Mouse (Mus musculus): ENCODE measurements at regions not wholly inside any gene's neighbourhood (a gene's known extent, or its start where the extent isn't known, plus 50 kb on each side); places are given as distances from the start of the nearest gene placed in this dataset.

- no peak for ATAC-seq (ENCODE audit: low read depth)
- no peak for DNase-seq (ENCODE audit: low spot score)
Measured at GRCm38 (mm10) chr10:98374684-98375083, 539.5 kb upstream of the Atp2b1 start.

DNA sequence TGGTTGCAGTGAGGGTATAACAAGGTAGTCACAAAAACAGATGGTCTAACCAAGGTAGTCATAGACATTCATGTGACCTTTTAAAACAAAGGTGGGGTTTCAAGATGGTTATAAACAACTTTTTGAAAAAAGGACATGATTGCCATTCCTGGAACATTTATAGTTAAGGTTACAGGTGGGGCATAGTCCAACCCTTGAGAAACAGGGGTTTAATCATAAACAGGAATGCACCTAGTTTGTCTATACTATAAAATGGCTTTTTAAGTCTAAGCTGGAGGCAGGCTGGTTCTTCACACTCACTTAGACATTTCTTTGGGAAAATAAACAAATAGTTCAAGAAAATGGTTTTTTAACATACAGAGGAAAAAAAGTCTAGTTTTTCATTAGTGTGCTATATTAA is 525.7 kb upstream of the Atp2b1 start:
- no peak overlapping the region for H3K9ac ChIP-seq (ENCODE audit: low read depth, low read length)
- H3K27ac ChIP-seq (replicated peaks; ENCODE audit: low read depth, low read length): no peak overlapping the region
- H3K4me3 ChIP-seq (ENCODE audit: low read depth, low read length): no peak overlapping the region
- H3K4me2 ChIP-seq (ENCODE audit: low read depth, low read length): no peak overlapping the region
- no peaks in the 10 kb centered on the region for H3K27me3 ChIP-seq (replicated peaks; ENCODE audit: control insufficient read depth, insufficient read depth, low read length)
- no peaks in the 10 kb centered on the region for H3K9me3 ChIP-seq (ENCODE audit: control insufficient read depth, low read length)
- H3K36me3 ChIP-seq (ENCODE audit: control insufficient read depth, insufficient read depth, low read length): no peaks in the 10 kb centered on the region
- ATAC-seq (ENCODE audit: low read depth) (no peak), DNase-seq (ENCODE audit: low spot score) (no peak)
- no peaks in the 10 kb centered on the region for H3K4me1 ChIP-seq (ENCODE audit: control insufficient read depth, insufficient read depth, low read length)

More at GRCm38 (mm10) chr10:98374684-98375083, 539.5 kb upstream of the Atp2b1 start:
- Histone ChIP-seq H3K9me3 (ENCODE audit: control insufficient read depth, low read length) (no peaks in the 10 kb centered on the region), H3K9ac (ENCODE audit: low read depth, low read length) (no peak overlapping the region), H3K4me2 (ENCODE audit: low read depth, low read length) (no peak overlapping the region), H3K27ac (replicated peaks; ENCODE audit: low read depth, low read length) (no peak overlapping the region), H3K4me1 (ENCODE audit: control insufficient read depth, insufficient read depth, low read length) (no peaks in the 10 kb centered on the region), H3K4me3 (ENCODE audit: low read depth, low read length) (no peak overlapping the region), H3K27me3 (replicated peaks; ENCODE audit: control insufficient read depth, insufficient read depth, low read length) (no peaks in the 10 kb centered on the region), H3K36me3 (ENCODE audit: control insufficient read depth, insufficient read depth, low read length) (no peaks in the 10 kb centered on the region)

GRCm38 (mm10) chr10:98399864-98400263 is 514.3 kb upstream of the Atp2b1 start:
- peak; percentile 35 for DNase-seq (ENCODE audit: low spot score)
- Histone ChIP-seq H3K27ac (replicated peaks; ENCODE audit: low read depth, low read length) (no peak overlapping the region), H3K4me3 (ENCODE audit: low read depth, low read length) (no peak overlapping the region), H3K9ac (ENCODE audit: low read depth, low read length) (no peak overlapping the region), H3K9me3 (ENCODE audit: control insufficient read depth, low read length) (no peaks in the 10 kb centered on the region), H3K36me3 (ENCODE audit: control insufficient read depth, insufficient read depth, low read length) (no peaks in the 10 kb centered on the region), H3K27me3 (replicated peaks; ENCODE audit: control insufficient read depth, insufficient read depth, low read length) (no peaks in the 10 kb centered on the region), H3K4me2 (ENCODE audit: low read depth, low read length) (no peak overlapping the region), H3K4me1 (ENCODE audit: control insufficient read depth, insufficient read depth, low read length) (no peaks in the 10 kb centered on the region)
- 39% methylated on average over 1 of the region's 1 CpGs for WGBS
- no peak for ATAC-seq (ENCODE audit: low read depth)

- Histone ChIP-seq H3K36me3 (ENCODE audit: control insufficient read depth, insufficient read depth, low read length) (no peaks in the 10 kb centered on the region), H3K27ac (replicated peaks; ENCODE audit: low read depth, low read length) (no peak overlapping the region), H3K9me3 (ENCODE audit: control insufficient read depth, low read length) (no peaks in the 10 kb centered on the region), H3K9ac (ENCODE audit: low read depth, low read length) (no peak overlapping the region), H3K4me2 (ENCODE audit: low read depth, low read length) (no peak overlapping the region), H3K27me3 (replicated peaks; ENCODE audit: control insufficient read depth, insufficient read depth, low read length) (no peaks in the 10 kb centered on the region), H3K4me1 (ENCODE audit: control insufficient read depth, insufficient read depth, low read length) (no peaks in the 10 kb centered on the region), H3K4me3 (ENCODE audit: low read depth, low read length) (no peak overlapping the region)
- 61% methylated on average over 16 of the region's 17 CpGs for WGBS
- ATAC-seq (ENCODE audit: low read depth) (peak; percentile 71), DNase-seq (ENCODE audit: low spot score) (peak; percentile 55)
Measured at GRCm38 (mm10) chr10:98417807-98418743, 496.1 kb upstream of the Atp2b1 start.

DNA sequence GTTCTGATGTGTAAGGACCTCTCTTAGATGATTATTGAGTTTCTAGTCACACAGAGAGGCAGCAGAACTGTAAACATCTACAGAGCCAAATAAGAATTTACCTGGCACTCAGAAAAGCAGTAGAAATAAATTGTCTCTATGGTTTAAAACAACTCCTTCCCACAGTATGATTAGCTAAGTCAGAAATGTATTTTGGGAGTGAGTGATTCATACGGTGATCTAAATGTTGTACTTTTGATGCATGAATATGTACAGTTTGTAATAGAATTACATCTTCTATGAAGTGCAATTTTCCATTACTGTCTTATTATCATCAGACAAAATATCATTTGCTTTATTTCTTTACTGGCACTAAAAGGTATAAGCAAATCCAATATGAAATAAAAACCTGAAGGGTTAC is 489.8 kb upstream of the Atp2b1 start:
- H3K27me3 ChIP-seq (replicated peaks; ENCODE audit: control insufficient read depth, insufficient read depth, low read length): no peaks in the 10 kb centered on the region
- no peaks in the 10 kb centered on the region for H3K36me3 ChIP-seq (ENCODE audit: control insufficient read depth, insufficient read depth, low read length)
- no peak overlapping the region for H3K9ac ChIP-seq (ENCODE audit: low read depth, low read length)
- no peak for ATAC-seq (ENCODE audit: low read depth)
- H3K27ac ChIP-seq (replicated peaks; ENCODE audit: low read depth, low read length): no peak overlapping the region
- H3K4me1 ChIP-seq (ENCODE audit: control insufficient read depth, insufficient read depth, low read length): no peaks in the 10 kb centered on the region
- H3K4me2 ChIP-seq (ENCODE audit: low read depth, low read length): no peak overlapping the region
- no peak overlapping the region for H3K4me3 ChIP-seq (ENCODE audit: low read depth, low read length)
- no peaks in the 10 kb centered on the region for H3K9me3 ChIP-seq (ENCODE audit: control insufficient read depth, low read length)
- no peak for DNase-seq (ENCODE audit: low spot score)
- WGBS: 93% methylated on average over 1 of the region's 1 CpGs

DNA sequence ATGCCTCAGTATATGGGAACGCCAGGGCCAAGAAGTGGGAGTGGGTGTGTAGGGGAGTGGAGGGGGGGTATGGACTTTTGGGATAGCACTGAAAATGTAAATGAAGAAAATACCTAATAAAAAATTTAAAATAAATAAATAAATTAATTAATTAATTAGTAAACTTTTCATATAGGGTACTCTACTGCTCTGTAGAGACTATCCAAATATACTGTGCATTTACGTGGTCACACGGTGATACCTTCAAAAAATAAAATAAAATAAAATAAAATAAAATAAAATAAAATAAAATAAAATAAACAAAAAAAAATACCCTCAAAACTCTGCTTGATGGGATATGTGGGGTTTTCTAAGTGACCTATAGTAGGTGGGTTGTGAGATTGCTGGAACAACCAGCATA is 479.2 kb upstream of the Atp2b1 start:
- no peak for DNase-seq (ENCODE audit: low spot score)
- Histone ChIP-seq H3K9ac (ENCODE audit: low read depth, low read length) (no peak overlapping the region), H3K4me3 (ENCODE audit: low read depth, low read length) (no peak overlapping the region), H3K9me3 (ENCODE audit: control insufficient read depth, low read length) (no peaks in the 10 kb centered on the region), H3K4me1 (ENCODE audit: control insufficient read depth, insufficient read depth, low read length) (no peaks in the 10 kb centered on the region), H3K4me2 (ENCODE audit: low read depth, low read length) (no peak overlapping the region), H3K27ac (replicated peaks; ENCODE audit: low read depth, low read length) (no peak overlapping the region), H3K27me3 (replicated peaks; ENCODE audit: control insufficient read depth, insufficient read depth, low read length) (no peaks in the 10 kb centered on the region), H3K36me3 (ENCODE audit: control insufficient read depth, insufficient read depth, low read length) (no peaks in the 10 kb centered on the region)
- 95% methylated on average over 3 of the region's 3 CpGs for WGBS
- ATAC-seq (ENCODE audit: low read depth): no peak

DNA sequence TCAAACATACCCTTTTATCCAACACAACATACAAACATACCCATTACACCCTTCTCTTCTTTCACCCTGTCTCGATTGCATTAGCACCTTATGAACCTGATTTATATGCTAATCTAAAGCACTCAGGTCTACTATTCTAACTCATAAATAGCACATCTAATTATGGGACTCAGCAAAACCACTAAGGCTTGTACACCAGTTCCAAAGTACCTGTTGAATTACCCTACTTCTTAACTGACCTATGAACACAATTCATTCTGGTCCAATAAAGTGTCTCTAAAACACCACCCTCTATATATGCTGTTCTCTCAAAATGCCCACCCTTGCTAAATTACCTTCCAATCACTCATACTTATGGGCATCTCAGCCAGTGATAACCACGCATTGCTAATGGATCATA is 452.7 kb upstream of the Atp2b1 start:
- no peak overlapping the region for H3K4me3 ChIP-seq (ENCODE audit: low read depth, low read length)
- H3K4me1 ChIP-seq (ENCODE audit: control insufficient read depth, insufficient read depth, low read length): no peaks in the 10 kb centered on the region
- no peaks in the 10 kb centered on the region for H3K9me3 ChIP-seq (ENCODE audit: control insufficient read depth, low read length)
- no peaks in the 10 kb centered on the region for H3K27me3 ChIP-seq (replicated peaks; ENCODE audit: control insufficient read depth, insufficient read depth, low read length)
- no peak for DNase-seq (ENCODE audit: low spot score)
- no peaks in the 10 kb centered on the region for H3K36me3 ChIP-seq (ENCODE audit: control insufficient read depth, insufficient read depth, low read length)
- no peak overlapping the region for H3K27ac ChIP-seq (replicated peaks; ENCODE audit: low read depth, low read length)
- WGBS: 83% methylated on average over 2 of the region's 2 CpGs
- H3K4me2 ChIP-seq (ENCODE audit: low read depth, low read length): no peak overlapping the region
- no peak for ATAC-seq (ENCODE audit: low read depth)
- H3K9ac ChIP-seq (ENCODE audit: low read depth, low read length): no peak overlapping the region

DNA sequence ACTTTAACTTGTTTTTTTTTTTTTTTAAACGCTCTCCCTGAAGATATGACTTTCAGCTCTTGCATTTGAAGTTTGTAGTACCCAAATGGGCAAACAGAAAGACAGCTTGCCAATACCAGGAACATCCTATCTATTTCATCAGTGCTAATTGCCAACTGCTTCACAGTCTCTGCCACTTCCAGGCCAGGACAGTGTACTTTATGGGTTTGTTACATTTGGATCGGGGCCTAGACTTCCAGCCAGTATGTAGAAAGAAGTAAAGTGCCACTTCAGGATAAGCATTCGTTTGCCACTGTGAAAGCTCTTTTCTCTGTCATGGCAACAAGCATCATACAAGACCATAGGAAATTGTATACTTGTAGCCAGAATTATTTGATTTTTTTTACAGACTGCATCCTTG is 439.6 kb upstream of the Atp2b1 start:
- Histone ChIP-seq H3K4me2 (ENCODE audit: low read depth, low read length) (no peak overlapping the region), H3K4me1 (ENCODE audit: control insufficient read depth, insufficient read depth, low read length) (no peaks in the 10 kb centered on the region), H3K9ac (ENCODE audit: low read depth, low read length) (no peak overlapping the region), H3K27me3 (replicated peaks; ENCODE audit: control insufficient read depth, insufficient read depth, low read length) (no peaks in the 10 kb centered on the region), H3K36me3 (ENCODE audit: control insufficient read depth, insufficient read depth, low read length) (no peaks in the 10 kb centered on the region), H3K27ac (replicated peaks; ENCODE audit: low read depth, low read length) (no peak overlapping the region), H3K9me3 (ENCODE audit: control insufficient read depth, low read length) (no peaks in the 10 kb centered on the region), H3K4me3 (ENCODE audit: low read depth, low read length) (no peak overlapping the region)
- 82% methylated on average over 3 of the region's 3 CpGs for WGBS
- ATAC-seq (ENCODE audit: low read depth) (no peak), DNase-seq (ENCODE audit: low spot score) (no peak)
